Mouse (Mus musculus) hindbrain, embryonic 10.5 days (tissue): Measurements from ENCODE around the gene Mapk8ip3. TPM values are rescaled to one million over a fixed set of nuclear protein-coding genes. Genes with fewer than 3 reads are reported as not detected.
"Not testable (repeated sequence)": the region's sequence is repeated elsewhere in the genome, so short reads cannot be mapped to it uniquely, and the experiment has no call there.

Experiments
- DNase-seq: peaks from one replicate; pipeline ENCODE4 v3.0.0-alpha.2; 2017; ENCODE audit warnings: low spot score
- H3K27ac ChIP-seq: fragments of 300-500 bp; sonication (generic); 2 replicates; pipeline ENCODE4 v1.5.1; 2016; ENCODE audit warnings: mild to moderate bottlenecking, moderate library complexity
- H3K27me3 ChIP-seq: fragments of 300-500 bp; sonication (generic); 2 replicates; pipeline ENCODE4 v1.6.1; 2016; ENCODE audit warnings: mild to moderate bottlenecking; ENCODE audit not compliant: poor library complexity, insufficient read depth, severe bottlenecking
- H3K36me3 ChIP-seq: fragments of 300-500 bp; sonication (generic); 2 replicates; pipeline ENCODE4 v1.6.1; 2016; ENCODE audit warnings: mild to moderate bottlenecking, moderate library complexity
- H3K4me1 ChIP-seq: fragments of 300-500 bp; sonication (generic); replicated peaks from 2 replicates; pipeline ENCODE4 v1.6.1; 2016; ENCODE audit warnings: mild to moderate bottlenecking
- H3K4me3 ChIP-seq: fragments of 300-500 bp; sonication (generic); 2 replicates; pipeline ENCODE4 v1.5.1; 2016; ENCODE audit warnings: mild to moderate bottlenecking, moderate library complexity
- H3K9me3 ChIP-seq: fragments of 300-500 bp; sonication (generic); 2 replicates; pipeline ENCODE4 v1.6.1; 2016; ENCODE audit warnings: mild to moderate bottlenecking, moderate library complexity
- WGBS: fragments of 180-500 bp; shearing (Covaris S2); methylation state at CpG from one replicate; pipeline ENCODE4 v1.1.7; 2016; 5-methylcytosine and 5-hydroxymethylcytosine counted together
- polyA plus RNA-seq: library from polyadenylated mRNA; unstranded; fragments of >200 nt; fragmentation: Nextera tagmentation; extraction: Ambion mirVana; gene quantifications from 2 replicates; pipeline ENCODE4 v1.2.1, GENCODE M21; 2016

Mapk8ip3 gene
- 51.4 and 61.7 TPM in 2 replicates for polyA plus RNA-seq

GRCm38 (mm10) chr17:24936259-24937237 lies at the start of gene Mapk8ip3:
Gene Mapk8ip3, minus strand, starts transcription at chr17:24936977.
- under 1% methylated on average over 78 of the region's 78 CpGs for WGBS
- Histone ChIP-seq H3K36me3 (peaks cover 30% of the 10 kb centered on the region), H3K4me1 (peaks cover 30% of the 10 kb centered on the region), H3K9me3 (no peaks in the 10 kb centered on the region), H3K4me3 (peak within 1 kb of the TSS; percentile 99), H3K27ac (peak within 1 kb of the TSS; percentile 92), H3K27me3 (no peaks in the 10 kb centered on the region)
- peak; percentile 95 for DNase-seq

GRCm38 (mm10) chr17:24960852-24961715 lies 24.3 kb upstream of the Mapk8ip3 start:
- Histone ChIP-seq H3K4me1 (peaks cover 26% of the 10 kb centered on the region), H3K4me3 (peak overlapping the region; percentile 95), H3K27me3 (no peaks in the 10 kb centered on the region), H3K9me3 (no peaks in the 10 kb centered on the region), H3K27ac (peak overlapping the region; percentile 98), H3K36me3 (peaks cover 77% of the 10 kb centered on the region)
- no peak for DNase-seq
- WGBS, result 18% methylated on average over 21 of the region's 21 CpGs

GRCm38 (mm10) chr17:24960135-24960851 lies 23.5 kb upstream of the Mapk8ip3 start, which contains the start of gene Jpt2:
Gene Jpt2, minus strand, starts transcription at chr17:24960689.
- under 1% methylated on average over 59 of the region's 59 CpGs for WGBS
- peak; percentile 99 for DNase-seq

GRCm38 (mm10) chr17:24959371-24959770 lies 22.6 kb upstream of the Mapk8ip3 start:
- Histone ChIP-seq H3K27ac (peak overlapping the region; percentile 98), H3K9me3 (no peaks in the 10 kb centered on the region), H3K4me1 (peaks cover 26% of the 10 kb centered on the region), H3K4me3 (peak overlapping the region; percentile 95), H3K36me3 (peaks cover 77% of the 10 kb centered on the region), H3K27me3 (no peaks in the 10 kb centered on the region)
- DNase-seq, result no peak
- 57% methylated on average over 8 of the region's 8 CpGs for WGBS

More at GRCm38 (mm10) chr17:24960135-24960851, 23.5 kb upstream of the Mapk8ip3 start, which contains the start of gene Jpt2:
- Histone ChIP-seq H3K27me3 (no peaks in the 10 kb centered on the region), H3K36me3 (peaks cover 77% of the 10 kb centered on the region), H3K27ac (peak within 1 kb of the TSS; percentile 98), H3K9me3 (no peaks in the 10 kb centered on the region), H3K4me1 (peaks cover 26% of the 10 kb centered on the region), H3K4me3 (peak within 1 kb of the TSS; percentile 95)

GRCm38 (mm10) chr17:24953291-24953690 lies 16.5 kb upstream of the Mapk8ip3 start:
- WGBS, result 94% methylated on average over 2 of the region's 2 CpGs
- H3K9me3 ChIP-seq, result no peaks in the 10 kb centered on the region
- H3K36me3 ChIP-seq, result peaks cover 98% of the 10 kb centered on the region
- H3K27me3 ChIP-seq, result no peaks in the 10 kb centered on the region
- H3K4me1 ChIP-seq, result 0 out of 2 replicates have a peak, but pooled peaks cover 3% of the 10 kb centered on the region
- no peak for DNase-seq
- no peak overlapping the region for H3K4me3 ChIP-seq
- H3K27ac ChIP-seq, result no peak overlapping the region

- no peak for DNase-seq
- Histone ChIP-seq H3K9me3 (no peaks in the 10 kb centered on the region), H3K4me3 (no peak overlapping the region), H3K27me3 (no peaks in the 10 kb centered on the region), H3K4me1 (no peaks in the 10 kb centered on the region), H3K27ac (no peak overlapping the region), H3K36me3 (peaks cover 99% of the 10 kb centered on the region)
- 86% methylated on average over 2 of the region's 2 CpGs for WGBS
These were observed 13.9 kb upstream of the Mapk8ip3 start for GRCm38 (mm10) chr17:24950671-24951070.

- H3K4me1 ChIP-seq, result no peaks in the 10 kb centered on the region
- H3K4me3 ChIP-seq, result no peak overlapping the region
- no peak for DNase-seq
- H3K36me3 ChIP-seq, result peaks cover 100% of the 10 kb centered on the region
- H3K9me3 ChIP-seq, result no peaks in the 10 kb centered on the region
- WGBS, result 96% methylated on average over 5 of the region's 5 CpGs
- H3K27me3 ChIP-seq, result no peaks in the 10 kb centered on the region
- no peak overlapping the region for H3K27ac ChIP-seq
These were observed 11.4 kb upstream of the Mapk8ip3 start for GRCm38 (mm10) chr17:24948204-24948603.

GRCm38 (mm10) chr17:24943589-24943988 lies 6.8 kb upstream of the Mapk8ip3 start:
- not testable (repeated sequence) for H3K27me3 ChIP-seq, H3K9me3 ChIP-seq, H3K4me3 ChIP-seq, DNase-seq, H3K27ac ChIP-seq, H3K4me1 ChIP-seq
- H3K36me3 ChIP-seq, result peaks cover 69% of the 10 kb centered on the region
- 96% methylated on average over 1 of the region's 1 CpGs for WGBS

- Histone ChIP-seq H3K4me1 (no peaks in the 10 kb centered on the region), H3K4me3 (no peak overlapping the region), H3K36me3 (peaks cover 63% of the 10 kb centered on the region), H3K27me3 (no peaks in the 10 kb centered on the region), H3K27ac (no peak overlapping the region), H3K9me3 (no peaks in the 10 kb centered on the region)
- WGBS, result 91% methylated on average over 7 of the region's 7 CpGs
- DNase-seq, result no peak
These were observed 6.3 kb upstream of the Mapk8ip3 start for GRCm38 (mm10) chr17:24943036-24943435.

- not testable (repeated sequence) for H3K4me1 ChIP-seq, H3K27me3 ChIP-seq, DNase-seq, H3K27ac ChIP-seq, H3K4me3 ChIP-seq, H3K9me3 ChIP-seq
- 38% methylated on average over 2 of the region's 2 CpGs for WGBS
- H3K36me3 ChIP-seq, result peaks cover 57% of the 10 kb centered on the region
These were observed 5.7 kb upstream of the Mapk8ip3 start for GRCm38 (mm10) chr17:24942453-24942852.

- Histone ChIP-seq H3K27ac (peak overlapping the region; percentile 92), H3K4me3 (peak overlapping the region; percentile 99), H3K4me1 (peaks cover 30% of the 10 kb centered on the region), H3K36me3 (peaks cover 25% of the 10 kb centered on the region), H3K9me3 (no peaks in the 10 kb centered on the region), H3K27me3 (no peaks in the 10 kb centered on the region)
- no peak for DNase-seq
- 48% methylated on average over 6 of the region's 6 CpGs for WGBS
These were observed 489 bp upstream of the Mapk8ip3 start for GRCm38 (mm10) chr17:24937266-24937665.

- Histone ChIP-seq H3K27me3 (no peaks in the 10 kb centered on the region), H3K4me3 (peak overlapping the region; percentile 99), H3K9me3 (no peaks in the 10 kb centered on the region), H3K36me3 (peaks cover 31% of the 10 kb centered on the region), H3K4me1 (peaks cover 30% of the 10 kb centered on the region), H3K27ac (no peak overlapping the region; the same call in 1 of the 2 replicates)
- DNase-seq, result no peak
These were observed 1.1 kb downstream of the Mapk8ip3 start for GRCm38 (mm10) chr17:24935666-24936065.
